Mouse (Mus musculus): ENCODE data around the gene Afg3l1.

GRCm38 (mm10) chr8:123518172-123518571, 40.5 kb downstream of the Afg3l1 start:
- TF ChIP-seq POLR2A (IDR thresholded peaks at IDR 0.05; ENCODE audit: insufficient read depth, low read length) (no peak), EP300 (IDR thresholded peaks at IDR 0.05; ENCODE audit: insufficient read depth, low read depth, low read length) (no peak)

All from ES-Bruce4 (cell line).